ENCODE assay signal across 8 mouse cellular contexts in the genomic region with DNA sequence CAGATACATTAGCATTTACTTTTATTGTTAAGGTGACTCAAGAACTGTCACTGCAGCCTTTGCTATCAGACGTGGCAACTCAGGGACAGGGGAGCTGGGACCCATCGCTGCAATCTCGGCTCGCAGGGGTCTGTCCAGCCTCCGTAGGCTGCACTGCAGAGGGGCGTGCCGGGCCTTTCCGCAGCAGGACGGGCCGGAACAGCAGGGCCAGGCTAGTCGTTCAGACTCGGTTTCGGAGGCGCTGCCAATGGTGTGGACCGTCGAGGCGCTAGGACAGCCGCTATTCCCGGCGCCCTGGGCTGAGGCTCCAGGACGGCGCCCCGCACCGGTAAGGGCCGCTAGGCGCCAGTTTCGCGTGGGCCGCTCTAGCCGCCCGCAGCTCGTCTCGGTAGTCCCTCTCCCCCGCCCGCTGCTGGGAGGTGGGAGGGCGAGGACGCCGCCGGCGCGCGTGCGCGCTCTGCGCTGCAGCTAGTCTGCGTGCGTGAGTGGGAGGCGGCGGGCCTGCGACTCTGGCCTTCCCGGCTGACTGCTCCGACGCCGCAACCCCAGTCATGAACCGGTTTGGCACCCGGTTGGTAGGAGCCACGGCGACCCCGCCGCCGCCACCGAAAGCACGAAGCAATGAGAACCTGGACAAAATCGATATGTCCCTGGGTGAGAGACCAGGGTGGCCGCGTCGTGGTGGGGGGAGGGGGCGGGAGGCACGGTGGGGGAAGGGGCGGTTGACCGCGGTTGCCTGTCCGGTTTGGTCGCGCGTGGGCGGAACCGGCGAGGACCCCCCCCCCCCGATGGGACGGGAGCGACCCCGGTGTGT. TPM values are rescaled to one million over a fixed set of nuclear protein-coding genes. Genes with fewer than 3 reads are reported as not detected.
DNase-seq lines count a peak whose midpoint lies in the region; ATAC-seq and TF ChIP-seq lines count a peak whose summit lies in the region.

Fyttd1 (plus strand) TSS at position 158 of the 814 bp plus-strand sequence.
Rubcn (minus strand) TSS at position 424 of the 814 bp plus-strand sequence.

- peaks cover 5% of the 10 kb centered on the region for H3K79me2 ChIP-seq in heart, adult 2 months (replicated peaks; ENCODE audit: control insufficient read depth, insufficient read depth, low read length)

- DNase-seq in 3134 (ENCODE audit: extremely low read depth, insufficient read length, low spot score), result peak; percentile 98
- peak; percentile 98 for DNase-seq in adrenal gland, postnatal 36 days
- DNase-seq in heart, adult 2 months, result peak; percentile 97 to 98
- DNase-seq in kidney, adult 8-10 months, result peak; percentile 95
- peak; percentile 96 for DNase-seq in limb, embryonic 14.5 days (ENCODE audit: low spot score)
- peak; percentile 97 for DNase-seq in midbrain, postnatal 0 days (ENCODE audit: low spot score)
- DNase-seq in spleen, postnatal 14 days (ENCODE audit: low spot score in 2 of 2), result peak; percentile 88 to 92

- intact Hi-C loops in heart, adult 2 months (cut with DNase I), result loop anchor here (1.0 to 5.0 kb wide), 4 partner anchors 9 to 180 kb away; partner anchors contain the start of gene Lrch3

- H3K27ac ChIP-seq in embryonic facial prominence, embryonic 13.5 days, result peak within 1 kb of the TSS; percentile 87
- peak within 1 kb of the TSS; percentile 96 for H3K27ac ChIP-seq in heart, adult 2 months
- H3K27ac ChIP-seq in limb, embryonic 14.5 days (replicated peaks; ENCODE audit: low read depth, low read length), result peak within 1 kb of the TSS; percentile 83
- H3K27ac ChIP-seq in midbrain, postnatal 0 days (ENCODE audit: low read depth, low read length), result peak within 1 kb of the TSS; percentile 83

- peak; percentile 83 for TF ChIP-seq POLR2A in heart, adult 2 months (IDR thresholded peaks at IDR 0.05; ENCODE audit: insufficient read depth, low read depth, low read length)
- TF ChIP-seq POLR2A in limb, embryonic 14.5 days (IDR thresholded peaks at IDR 0.05; ENCODE audit: borderline replicate concordance, extremely low read depth, insufficient read depth, insufficient read length), result peak; percentile 32; the same call in 1 of the 2 replicates

- TF ChIP-seq CTCF in heart, adult 2 months (IDR thresholded peaks at IDR 0.05), result peak; percentile 77
- peak; percentile 69 for TF ChIP-seq CTCF in midbrain, postnatal 0 days (IDR thresholded peaks at IDR 0.05)

- peak within 1 kb of the TSS; percentile 81 for H3K4me3 ChIP-seq in embryonic facial prominence, embryonic 13.5 days
- H3K4me3 ChIP-seq in heart, adult 2 months, result peak within 1 kb of the TSS; percentile 80
- peak within 1 kb of the TSS; percentile 92 for H3K4me3 ChIP-seq in limb, embryonic 14.5 days (replicated peaks; ENCODE audit: low read length)
- H3K4me3 ChIP-seq in midbrain, postnatal 0 days (ENCODE audit: low read depth, low read length), result peak within 1 kb of the TSS; percentile 88

- under 1% methylated on average over 71 of the region's 83 CpGs for WGBS in embryonic facial prominence, embryonic 13.5 days
- under 1% methylated on average over 78 of the region's 83 CpGs for WGBS in heart, adult 2 months
- 4% methylated on average over 49 of the region's 83 CpGs for WGBS in limb, embryonic 14.5 days
- under 1% methylated on average over 76 of the region's 83 CpGs for WGBS in midbrain, postnatal 0 days

- no peaks in the 10 kb centered on the region for H3K9me3 ChIP-seq in embryonic facial prominence, embryonic 13.5 days
- H3K9me3 ChIP-seq in limb, embryonic 14.5 days (ENCODE audit: control insufficient read depth, low read length), result no peaks in the 10 kb centered on the region
- no peaks in the 10 kb centered on the region for H3K9me3 ChIP-seq in midbrain, postnatal 0 days (ENCODE audit: low read length)

- peak; percentile 96 for ATAC-seq in embryonic facial prominence, embryonic 13.5 days (ENCODE audit: insufficient number of reproducible peaks, insufficient read depth, low FRiP score, low TSS enrichment, low read depth)
- ATAC-seq in limb, embryonic 14.5 days (ENCODE audit: low FRiP score, low read depth), result peak; percentile 98
- ATAC-seq in midbrain, postnatal 0 days (ENCODE audit: low FRiP score), result peak; percentile 98

- H3K4me2 ChIP-seq in embryonic facial prominence, embryonic 13.5 days, result peak within 1 kb of the TSS; percentile 78
- peak within 1 kb of the TSS; percentile 74 for H3K4me2 ChIP-seq in limb, embryonic 14.5 days (replicated peaks; ENCODE audit: low read depth, low read length, severe bottlenecking)
- H3K4me2 ChIP-seq in midbrain, postnatal 0 days (ENCODE audit: low read depth, low read length, poor library complexity, severe bottlenecking), result peak within 1 kb of the TSS; percentile 78

- H3K9ac ChIP-seq in embryonic facial prominence, embryonic 13.5 days, result peak within 1 kb of the TSS; percentile 93
- H3K9ac ChIP-seq in heart, adult 2 months (ENCODE audit: low read depth, low read length), result peak within 1 kb of the TSS; percentile 96
- peak within 1 kb of the TSS; percentile 88 for H3K9ac ChIP-seq in limb, embryonic 14.5 days (ENCODE audit: low read depth, low read length, severe bottlenecking)
- H3K9ac ChIP-seq in midbrain, postnatal 0 days (replicated peaks; ENCODE audit: low read length, poor library complexity, severe bottlenecking), result peak within 1 kb of the TSS; percentile 93

- H3K27me3 ChIP-seq in embryonic facial prominence, embryonic 13.5 days, result no peaks in the 10 kb centered on the region
- no peaks in the 10 kb centered on the region for H3K27me3 ChIP-seq in heart, adult 2 months (ENCODE audit: control insufficient read depth, insufficient read depth, low read length)
- no peaks in the 10 kb centered on the region for H3K27me3 ChIP-seq in limb, embryonic 14.5 days (ENCODE audit: control insufficient read depth, insufficient read depth, low read length)
- H3K27me3 ChIP-seq in midbrain, postnatal 0 days (ENCODE audit: insufficient read depth, low read length), result no peaks in the 10 kb centered on the region

- TF ChIP-seq EP300 in heart, adult 2 months (IDR thresholded peaks at IDR 0.05; ENCODE audit: insufficient read depth, low read depth, low read length), result 0 out of 2 replicates have a peak, but pooled peaks have one; percentile 25

- H3K4me1 ChIP-seq in embryonic facial prominence, embryonic 13.5 days, result peaks cover 14% of the 10 kb centered on the region
- H3K4me1 ChIP-seq in heart, adult 2 months (ENCODE audit: control insufficient read depth, insufficient read depth, low read length), result peaks cover 3% of the 10 kb centered on the region
- H3K4me1 ChIP-seq in limb, embryonic 14.5 days (ENCODE audit: control insufficient read depth, insufficient read depth, low read length), result peaks cover 6% of the 10 kb centered on the region; the same call in 1 of the 2 replicates
- H3K4me1 ChIP-seq in midbrain, postnatal 0 days (ENCODE audit: insufficient read depth, low read length), result peaks cover 8% of the 10 kb centered on the region; the same call in 1 of the 2 replicates

- 0 out of 2 replicates have a peak, but pooled peaks cover 6% of the 10 kb centered on the region for H3K36me3 ChIP-seq in embryonic facial prominence, embryonic 13.5 days
- H3K36me3 ChIP-seq in heart, adult 2 months (ENCODE audit: control insufficient read depth, insufficient read depth, low read length), result peaks cover 8% of the 10 kb centered on the region
- H3K36me3 ChIP-seq in limb, embryonic 14.5 days (ENCODE audit: control insufficient read depth, insufficient read depth, low read length), result no peaks in the 10 kb centered on the region
- no peaks in the 10 kb centered on the region for H3K36me3 ChIP-seq in midbrain, postnatal 0 days (ENCODE audit: insufficient read depth, low read length)

RNA-seq across cellular contexts. Expression of gene Fyttd1, which starts in this region (rescaled TPM):
- 100 to 1,000 TPM; 104 to 118 TPM for total RNA-seq in adrenal gland, postnatal 36 days (2021)
- polyA plus RNA-seq in embryonic facial prominence, embryonic 13.5 days (2015; fragmentation: Nextera tagmentation; extraction: Ambion mirVana), result 108 and 114 TPM in 2 replicates
- total RNA-seq in heart, adult 2 months (2021), result 100 to 1,000 TPM; 101 to 108 TPM
- polyA plus RNA-seq in heart, adult 2 months (2012; rRNA removed), result 13.4 and 22.5 TPM in 2 replicates
- polyA plus RNA-seq in limb, embryonic 14.5 days (2012; rRNA removed), result 43.3 and 47.2 TPM in 2 replicates
- polyA plus RNA-seq in limb, embryonic 14.5 days (2014; fragmentation: Nextera tagmentation; extraction: Ambion mirVana), result 113 and 128 TPM in 2 replicates
- total RNA-seq in midbrain, postnatal 0 days (2014; rRNA removed), result 56.9 and 125 TPM in 2 replicates
- 115 and 139 TPM in 2 replicates for polyA plus RNA-seq in midbrain, postnatal 0 days (2015; fragmentation: Nextera tagmentation; extraction: Ambion mirVana)

RNA-seq across cellular contexts. Expression of gene Rubcn, which starts in this region (rescaled TPM):
- total RNA-seq in adrenal gland, postnatal 36 days (2021), result 10 to 100 TPM; 26.7 to 29.9 TPM
- 16.0 and 20.3 TPM in 2 replicates for polyA plus RNA-seq in embryonic facial prominence, embryonic 13.5 days (2015; fragmentation: Nextera tagmentation; extraction: Ambion mirVana)
- 10 to 100 TPM; 27.6 to 30.0 TPM for total RNA-seq in heart, adult 2 months (2021)
- polyA plus RNA-seq in heart, adult 2 months (2012; rRNA removed), result 44.1 and 59.3 TPM in 2 replicates
- 35.7 and 42.7 TPM in 2 replicates for polyA plus RNA-seq in limb, embryonic 14.5 days (2012; rRNA removed)
- 19.6 and 20.3 TPM in 2 replicates for polyA plus RNA-seq in limb, embryonic 14.5 days (2014; fragmentation: Nextera tagmentation; extraction: Ambion mirVana)
- 75.0 and 84.0 TPM in 2 replicates for total RNA-seq in midbrain, postnatal 0 days (2014; rRNA removed)
- polyA plus RNA-seq in midbrain, postnatal 0 days (2015; fragmentation: Nextera tagmentation; extraction: Ambion mirVana), result 25.5 TPM in 2 replicates

Comparison
In these comparisons a context has a peak if more than half of its experiments do, and no peak if none do; other contexts are left out.
1. Peak in every context shown above with its lines: DNase-seq, ATAC-seq, H3K4me3 ChIP-seq and H3K27ac ChIP-seq.